ENCODE assay signal across 33 mouse cellular contexts in genomic region chr10:79733847-79734246, GRCm38 (mm10). TPM values are rescaled to one million over a fixed set of nuclear protein-coding genes. Genes with fewer than 3 reads are reported as not detected.
"Had no signal": no experiment of that assay in that cellular context is flagged by ENCODE, and none has a peak within 500 bp of the region (broad histone marks: within the 10 kb centered on the region; RNA-seq: fewer than 3 reads in every experiment).

No protein-coding gene starts in this region.

- DNase-seq: cerebellum, adult 2 months; cerebellum, adult 8-10 months; cerebellum, adult 9-10 months; cerebellum, adult 9-11 months; cerebellum, postnatal 10 days; cerebellum, postnatal 14 days; cerebellum, postnatal 25 days; cerebellum, postnatal 36 days; embryo, embryonic 11 days; forebrain, postnatal 0 days; gastrocnemius, postnatal 10 days; gastrocnemius, postnatal 25 days; gastrocnemius, postnatal 36 days; heart, adult 2 months had no signal

- H3K27ac ChIP-seq: embryonic facial prominence, embryonic 10.5 days; embryonic facial prominence, embryonic 12.5 days; embryonic facial prominence, embryonic 13.5 days; embryonic facial prominence, embryonic 15.5 days; forebrain, embryonic 10.5 days; forebrain, embryonic 12.5 days; forebrain, embryonic 13.5 days; forebrain, embryonic 15.5 days; heart, adult 2 months; heart, embryonic 10.5 days had no signal

- H3K27me3 ChIP-seq: embryonic facial prominence, embryonic 15.5 days; forebrain, embryonic 15.5 days had no signal

- H3K4me3 ChIP-seq: embryonic facial prominence, embryonic 10.5 days; embryonic facial prominence, embryonic 12.5 days; embryonic facial prominence, embryonic 13.5 days; embryonic facial prominence, embryonic 15.5 days; erythroblast, embryonic 14.5 days; forebrain, embryonic 10.5 days; forebrain, embryonic 12.5 days; forebrain, embryonic 13.5 days; forebrain, embryonic 15.5 days; heart, adult 2 months; heart, embryonic 10.5 days had no signal

- H3K4me1 ChIP-seq: embryonic facial prominence, embryonic 12.5 days; embryonic facial prominence, embryonic 13.5 days; embryonic facial prominence, embryonic 15.5 days; forebrain, embryonic 15.5 days had no signal

- ATAC-seq: forebrain, embryonic 13.5 days; forebrain, embryonic 14.5 days; forebrain, embryonic 15.5 days; forebrain, embryonic 16.5 days; forebrain, postnatal 0 days had no signal

RNA-seq across cellular contexts. Expression of gene Hcn2, which starts 17.4 kb away (rescaled TPM):
- total RNA-seq: common myeloid progenitor, adult 5-6 weeks had no signal
- polyA plus RNA-seq: forebrain, embryonic 10.5 days; heart, embryonic 10.5 days had no signal

RNA-seq across cellular contexts. Expression of gene Fgf22, which starts 21.0 kb away (rescaled TPM):
- total RNA-seq: common myeloid progenitor, adult 5-6 weeks; gastrocnemius, adult 18-20 months; gastrocnemius, adult 8-10 months; gastrocnemius, postnatal 10 days; gastrocnemius, postnatal 25 days; gastrocnemius, postnatal 36 days; gastrocnemius, postnatal 4 days; granulocyte monocyte progenitor cell, adult 5-6 weeks; heart, adult 18-20 months; heart, adult 2 months had no signal
- polyA plus RNA-seq: erythroblast, embryonic 14.5 days; gonadal fat pad, adult 2 months; heart, adult 2 months had no signal
